Mouse (Mus musculus) gastrocnemius, postnatal 10 days (tissue): ENCODE results near the gene Nradd. TPM values are rescaled to one million over a fixed set of nuclear protein-coding genes. Genes with fewer than 3 reads are reported as not detected.

ENCODE experiments used
- DNase-seq: peaks from one replicate; pipeline ENCODE4 v3.0.0; 2021; ENCODE audit warnings: mixed read lengths
- long read RNA-seq, 2 experiments: library from polyadenylated mRNA; stranded (forward); transcript quantifications; one replicate each; pipeline ENCODE4 v2.0.0; 2021
- total RNA-seq, 2 experiments: library from RNA; stranded (reverse); gene quantifications; 2 replicates each; pipeline ENCODE4 v1.2.3; 2021

Gene Nradd
- total RNA-seq = 1 to 10 TPM; 1.6 to 2.2 TPM
- long read RNA-seq, experiment 1 = 0 reads
- long read RNA-seq, experiment 2, partial matches to known transcripts = 0 of 1 reads
- long read RNA-seq, experiment 2, other reads (novel, unspliced or antisense) = 0 of 1 reads

GRCm38 (mm10) chr9:110624361-110625166 lies at the start of gene Nradd:
Gene Nradd, minus strand, starts transcription at chr9:110624452.
- peak; percentile 85 for DNase-seq

- no peak for DNase-seq
These were observed 49.0 kb upstream of the Nradd start for GRCm38 (mm10) chr9:110673107-110673752.

GRCm38 (mm10) chr9:110672462-110673106 lies 48.3 kb upstream of the Nradd start:
- DNase-seq = no peak

GRCm38 (mm10) chr9:110669785-110670184 lies 45.5 kb upstream of the Nradd start:
- DNase-seq = no peak

GRCm38 (mm10) chr9:110668601-110669293 lies 44.5 kb upstream of the Nradd start:
- DNase-seq = no peak

GRCm38 (mm10) chr9:110667219-110667836 lies 43.1 kb upstream of the Nradd start:
- DNase-seq = no peak

- DNase-seq = no peak
These were observed 42.1 kb upstream of the Nradd start for GRCm38 (mm10) chr9:110666374-110666773.

GRCm38 (mm10) chr9:110665912-110666311 lies 41.7 kb upstream of the Nradd start:
- DNase-seq = no peak

- DNase-seq = no peak
These were observed 38.6 kb upstream of the Nradd start for GRCm38 (mm10) chr9:110662844-110663243.

- no peak for DNase-seq
These were observed 36.8 kb upstream of the Nradd start for GRCm38 (mm10) chr9:110660856-110661612.

GRCm38 (mm10) chr9:110660208-110660607 lies 36.0 kb upstream of the Nradd start:
- no peak for DNase-seq

GRCm38 (mm10) chr9:110659521-110659920 lies 35.3 kb upstream of the Nradd start:
- no peak for DNase-seq

GRCm38 (mm10) chr9:110657474-110658078 lies 33.3 kb upstream of the Nradd start:
- DNase-seq = no peak

- peak; percentile 93 for DNase-seq
These were observed 32.3 kb upstream of the Nradd start, which contains the start of gene Ccdc12 for GRCm38 (mm10) chr9:110656249-110657221. Gene Ccdc12, plus strand, starts transcription at chr9:110656503.

GRCm38 (mm10) chr9:110655651-110656007 lies 31.4 kb upstream of the Nradd start:
- no peak for DNase-seq

- no peak for DNase-seq
These were observed 30.7 kb upstream of the Nradd start for GRCm38 (mm10) chr9:110654726-110655650.

GRCm38 (mm10) chr9:110653655-110654461 lies 29.6 kb upstream of the Nradd start, which contains the start of gene Nbeal2:
Gene Nbeal2, minus strand, starts transcription at chr9:110654161.
- peak; percentile 86 for DNase-seq
